Mouse (Mus musculus) hindbrain, postnatal 0 days (tissue): ENCODE data around the gene Steap2. TPM values are rescaled to one million over a fixed set of nuclear protein-coding genes. Genes with fewer than 3 reads are reported as not detected.

ENCODE experiments used
- ATAC-seq: fragments of 200-750 bp; cut with Nextera tagmentation; 2 replicates; pipeline ENCODE4 v1.8.0; 2017; ENCODE audit warnings: mild to moderate bottlenecking, moderate TSS enrichment, moderate library complexity
- DNase-seq: peaks from one replicate; pipeline ENCODE4 v3.0.0-alpha.2; 2015; ENCODE audit warnings: low spot score
- H3K27ac ChIP-seq: fragments of 300-500 bp; sonication (generic); 2 replicates; pipeline ENCODE4 v1.5.1; 2014; ENCODE audit warnings: mild to moderate bottlenecking
- H3K27me3 ChIP-seq: fragments of 300-500 bp; sonication (generic); 2 replicates; pipeline ENCODE4 v1.6.1; 2014; ENCODE audit warnings: low read length, mixed read lengths; ENCODE audit not compliant: insufficient read depth
- H3K36me3 ChIP-seq: fragments of 300-500 bp; sonication (generic); 2 replicates; pipeline ENCODE4 v1.6.1; 2014; ENCODE audit warnings: low read length, mixed read lengths; ENCODE audit not compliant: insufficient read depth
- H3K4me1 ChIP-seq: fragments of 300-500 bp; sonication (generic); 2 replicates; pipeline ENCODE4 v1.6.1; 2014; ENCODE audit warnings: antibody characterized with exemption, low read length, mixed read lengths; ENCODE audit not compliant: insufficient read depth
- H3K4me2 ChIP-seq: fragments of 300-500 bp; sonication (generic); 2 replicates; pipeline ENCODE4 v1.6.1; 2014; ENCODE audit warnings: low read depth, mild to moderate bottlenecking, low read length, moderate library complexity, mixed read lengths
- H3K4me3 ChIP-seq: fragments of 300-500 bp; sonication (generic); 2 replicates; pipeline ENCODE4 v1.5.1; 2014; ENCODE audit warnings: low read length
- H3K9ac ChIP-seq: fragments of 300-500 bp; sonication (generic); replicated peaks from 2 replicates; pipeline ENCODE4 v1.6.1; 2014; ENCODE audit warnings: mild to moderate bottlenecking, low read length, moderate library complexity, mixed read lengths
- H3K9me3 ChIP-seq: fragments of 300-500 bp; sonication (generic); 2 replicates; pipeline ENCODE4 v1.6.1; 2016; ENCODE audit warnings: low read length, mixed read lengths
- CTCF ChIP-seq: IDR thresholded peaks from 2 replicates; pipeline ENCODE4 v1.5.1; 2016; ENCODE audit warnings: antibody characterized with exemption, control low read depth, low read depth
- WGBS: fragments of 180-500 bp; shearing (Covaris S2); extraction: QIAGEN DNeasy Blood & Tissue Kit; methylation state at CpG from one replicate; pipeline ENCODE4 v1.1.7; 2014; 5-methylcytosine and 5-hydroxymethylcytosine counted together
- polyA plus RNA-seq: library from polyadenylated mRNA; unstranded; fragments of >200 nt; fragmentation: Nextera tagmentation; extraction: Ambion mirVana; gene quantifications from 2 replicates; pipeline ENCODE4 v1.2.1, GENCODE M21; 2015
- total RNA-seq: library from RNA; depleted of rRNA; stranded (reverse); fragments of >200 nt; gene quantifications from 2 replicates; pipeline ENCODE4 v1.2.3, GENCODE M21; 2014; rRNA removed

Gene Steap2
- total and polyA plus RNA-seq, 2 experiments from 2014 or later, result 6.8 to 18.5 TPM

DNA sequence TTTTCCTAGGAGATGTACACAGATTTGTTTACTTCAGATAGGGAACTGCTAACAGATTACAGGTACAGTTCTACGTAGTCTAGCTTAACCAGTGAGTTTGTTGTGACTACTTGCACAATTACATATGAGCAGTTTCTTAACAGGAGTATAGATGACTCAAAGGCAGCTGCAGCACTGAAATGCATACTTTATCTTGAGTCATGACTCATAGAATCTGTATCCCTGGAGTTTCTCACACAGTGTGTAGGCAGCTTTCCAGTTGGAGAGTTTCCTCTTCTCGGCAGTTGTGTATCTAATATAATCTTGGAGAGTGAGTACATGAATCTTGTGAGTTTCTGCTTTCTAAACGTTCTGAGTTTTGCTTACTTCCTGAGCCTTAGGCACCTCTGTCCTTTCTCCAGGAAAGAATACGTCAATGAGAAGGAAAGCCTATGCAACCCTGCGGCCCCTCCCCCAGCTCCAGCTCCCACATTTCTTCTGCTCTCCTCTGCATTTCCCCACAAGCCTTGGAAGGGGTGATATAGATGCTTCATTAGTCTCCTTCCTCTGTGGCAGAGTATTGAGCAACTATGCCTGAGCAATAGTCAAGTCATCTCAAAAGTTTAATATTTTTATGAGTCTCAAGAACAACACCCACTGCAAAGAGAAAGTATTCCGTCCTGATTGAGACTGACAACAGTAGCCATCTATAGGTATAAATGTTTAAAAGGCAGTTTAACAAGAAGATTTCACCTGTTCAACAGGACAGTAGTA, 45.4 kb downstream of the Steap2 start:
- Histone ChIP-seq H3K4me3 (no peak overlapping the region), H3K4me2 (no peak overlapping the region), H3K9ac (no peak overlapping the region), H3K4me1 (no peaks in the 10 kb centered on the region), H3K36me3 (no peaks in the 10 kb centered on the region), H3K9me3 (no peaks in the 10 kb centered on the region), H3K27ac (no peak overlapping the region), H3K27me3 (no peaks in the 10 kb centered on the region)
- TF ChIP-seq CTCF, result no peak
- DNase-seq (no peak), ATAC-seq (no peak)
- WGBS, result 73% methylated on average over 6 of the region's 6 CpGs

DNA sequence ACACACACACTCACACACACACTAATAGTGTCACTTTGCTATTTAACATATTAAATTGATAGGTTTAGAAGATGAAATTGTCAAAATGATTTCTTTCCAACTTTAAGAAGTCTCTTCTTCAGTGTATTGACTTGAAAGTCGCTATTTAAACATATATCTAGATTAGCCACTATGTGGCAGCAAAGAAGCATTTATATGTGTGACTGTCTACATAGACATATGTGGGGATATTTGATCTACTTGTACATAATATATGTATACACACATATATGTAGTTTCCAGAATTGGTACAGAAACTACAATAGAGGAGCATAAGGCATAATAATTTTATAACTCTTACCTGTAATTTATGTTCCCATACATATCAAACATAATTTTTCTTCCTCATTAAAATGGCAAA, 48.2 kb downstream of the Steap2 start:
- Histone ChIP-seq H3K27ac (no peak overlapping the region), H3K27me3 (no peaks in the 10 kb centered on the region), H3K4me2 (no peak overlapping the region), H3K4me3 (no peak overlapping the region), H3K4me1 (no peaks in the 10 kb centered on the region), H3K36me3 (no peaks in the 10 kb centered on the region), H3K9ac (no peak overlapping the region), H3K9me3 (no peaks in the 10 kb centered on the region)
- ATAC-seq (peak; percentile 64; the same call in 1 of the 2 replicates), DNase-seq (peak; percentile 68)
- 12% methylated on average over 1 of the region's 1 CpGs for WGBS
- peak; percentile 55 for TF ChIP-seq CTCF

DNA sequence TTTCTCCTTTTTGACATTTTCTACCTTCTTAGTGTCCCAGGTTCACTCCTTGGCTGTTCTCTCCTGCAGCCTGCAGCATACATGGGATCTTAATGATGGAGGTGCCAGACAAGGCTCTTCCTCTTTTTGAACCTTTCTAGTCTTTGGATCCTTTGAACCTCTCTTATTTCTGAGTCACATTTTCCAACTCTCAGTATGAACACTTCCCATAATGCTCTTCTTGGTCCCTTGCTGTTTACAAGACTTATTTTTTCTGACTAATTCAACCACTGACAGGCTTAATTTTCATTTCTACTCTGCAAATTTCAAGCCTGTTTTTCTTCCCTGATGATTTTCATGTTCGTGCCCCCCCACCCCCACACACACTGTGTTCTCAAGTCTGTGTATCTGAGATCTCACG, 55.9 kb downstream of the Steap2 start:
- Histone ChIP-seq H3K27ac (no peak overlapping the region), H3K4me3 (no peak overlapping the region), H3K4me1 (no peaks in the 10 kb centered on the region), H3K27me3 (no peaks in the 10 kb centered on the region), H3K9me3 (no peaks in the 10 kb centered on the region), H3K4me2 (no peak overlapping the region), H3K9ac (no peak overlapping the region), H3K36me3 (no peaks in the 10 kb centered on the region)
- DNase-seq (no peak), ATAC-seq (no peak)
- no peak for TF ChIP-seq CTCF
- WGBS, result 59% methylated on average over 2 of the region's 2 CpGs

GRCm38 (mm10) chr5:5625491-5625890, 68.9 kb downstream of the Steap2 start:
- Histone ChIP-seq H3K27ac (no peak overlapping the region), H3K4me1 (no peaks in the 10 kb centered on the region), H3K9me3 (no peaks in the 10 kb centered on the region), H3K4me3 (no peak overlapping the region), H3K4me2 (no peak overlapping the region), H3K36me3 (no peaks in the 10 kb centered on the region), H3K27me3 (no peaks in the 10 kb centered on the region), H3K9ac (no peak overlapping the region)
- no peak for TF ChIP-seq CTCF
- no peak for DNase-seq
- ATAC-seq, result no peak
- 77% methylated on average over 3 of the region's 3 CpGs for WGBS

GRCm38 (mm10) chr5:5618329-5618728, 76.0 kb downstream of the Steap2 start:
- H3K9ac ChIP-seq, result no peak overlapping the region
- no peak overlapping the region for H3K27ac ChIP-seq
- ATAC-seq, result no peak
- no peak overlapping the region for H3K4me3 ChIP-seq
- no peak for DNase-seq
- H3K9me3 ChIP-seq, result no peaks in the 10 kb centered on the region
- H3K4me2 ChIP-seq, result no peak overlapping the region
- H3K4me1 ChIP-seq, result no peaks in the 10 kb centered on the region
- H3K36me3 ChIP-seq, result no peaks in the 10 kb centered on the region
- H3K27me3 ChIP-seq, result no peaks in the 10 kb centered on the region
- no peak for TF ChIP-seq CTCF
- WGBS, result 74% methylated on average over 4 of the region's 4 CpGs

Other genes starting within 250 kb of the Steap2 start
- not detected in 2 replicates for gene 1700015F17Rik, start 215.4 kb downstream of the Steap2 start, total RNA-seq
- 0.30 TPM in 1 of 2 replicates, not detected in the other for gene 1700015F17Rik, start 215.4 kb downstream of the Steap2 start, polyA plus RNA-seq
- gene Cldn12, start 179.6 kb downstream of the Steap2 start, total RNA-seq, result 17.6 and 17.7 TPM in 2 replicates
- 11.9 and 12.0 TPM in 2 replicates for gene Cldn12, start 179.6 kb downstream of the Steap2 start, polyA plus RNA-seq
- 12.3 and 18.4 TPM in 2 replicates for gene Gtpbp10, start 135.0 kb downstream of the Steap2 start, total RNA-seq
- gene Gtpbp10, start 135.0 kb downstream of the Steap2 start, polyA plus RNA-seq, result 13.8 and 14.6 TPM in 2 replicates
- 6.1 and 9.3 TPM in 2 replicates for gene Gm8773, start 120.8 kb downstream of the Steap2 start, total RNA-seq
- gene Gm8773, start 120.8 kb downstream of the Steap2 start, polyA plus RNA-seq, result 8.5 and 10.2 TPM in 2 replicates
- gene Cfap69, start 30.3 kb downstream of the Steap2 start, total RNA-seq, result 9.8 and 77.8 TPM in 2 replicates
- gene Cfap69, start 30.3 kb downstream of the Steap2 start, polyA plus RNA-seq, result 8.0 and 9.8 TPM in 2 replicates
- 0.43 and 2.6 TPM in 2 replicates for gene Steap1, start 54.7 kb upstream of the Steap2 start, total RNA-seq
- gene Steap1, start 54.7 kb upstream of the Steap2 start, polyA plus RNA-seq, result 4.6 and 4.7 TPM in 2 replicates